Mouse (Mus musculus) liver, adult 2 months (tissue): ENCODE results near the gene Mindy3.

Experiments
- CTCF ChIP-seq: fragments of 200-500 bp; IDR thresholded peaks from 2 replicates; pipeline ENCODE4 v1.5.1; 2011; ENCODE audit warnings: low read depth, low read length, control low read depth
- POLR2A ChIP-seq: fragments of 200-500 bp; IDR thresholded peaks from 2 replicates; pipeline ENCODE4 v1.6.1; 2011; ENCODE audit warnings: low read length, control low read depth; ENCODE audit not compliant: insufficient read depth; ENCODE audit errors: extremely low read depth

GRCm38 (mm10) chr2:12384389-12384788 is 34.9 kb downstream of the Mindy3 start:
- TF ChIP-seq POLR2A, result no peak
- TF ChIP-seq CTCF, result no peak
